Mouse (Mus musculus): ENCODE data around the gene Ptrh2.

Gene Ptrh2

GRCm38 (mm10) chr11:86683395-86684125 lies at the start of gene Ptrh2, which contains the start of gene Vmp1:
Ptrh2 (plus strand) TSS chr11:86683985.
Vmp1 (minus strand) TSS chr11:86683836.
- peak; percentile 79 to 85 for DNase-seq (ENCODE audit: low read depth in 1 of 2, low spot score in 2 of 2)

GRCm38 (mm10) chr11:86634396-86634795 lies 49.4 kb upstream of the Ptrh2 start:
- DNase-seq (ENCODE audit: low read depth in 1 of 2, low spot score in 2 of 2) = no peak

GRCm38 (mm10) chr11:86637697-86638096 lies 46.1 kb upstream of the Ptrh2 start:
- DNase-seq (ENCODE audit: low read depth in 1 of 2, low spot score in 2 of 2) = no peak

GRCm38 (mm10) chr11:86641714-86642113 lies 42.1 kb upstream of the Ptrh2 start:
- DNase-seq (ENCODE audit: low read depth in 1 of 2, low spot score in 2 of 2) = no peak

- DNase-seq (ENCODE audit: low read depth in 1 of 2, low spot score in 2 of 2) = no peak
These were observed 39.2 kb upstream of the Ptrh2 start for GRCm38 (mm10) chr11:86644553-86644952.

- DNase-seq (ENCODE audit: low read depth in 1 of 2, low spot score in 2 of 2) = no peak
These were observed 37.5 kb upstream of the Ptrh2 start for GRCm38 (mm10) chr11:86646136-86646834.

- no peak for DNase-seq (ENCODE audit: low read depth in 1 of 2, low spot score in 2 of 2)
These were observed 36.8 kb upstream of the Ptrh2 start for GRCm38 (mm10) chr11:86646885-86647459.

GRCm38 (mm10) chr11:86647706-86648447 lies 35.9 kb upstream of the Ptrh2 start:
- no peak for DNase-seq (ENCODE audit: low read depth in 1 of 2, low spot score in 2 of 2)

- no peak for DNase-seq (ENCODE audit: low read depth in 1 of 2, low spot score in 2 of 2)
These were observed 34.2 kb upstream of the Ptrh2 start for GRCm38 (mm10) chr11:86649542-86649941.

- DNase-seq (ENCODE audit: low read depth in 1 of 2, low spot score in 2 of 2) = no peak
These were observed 33.1 kb upstream of the Ptrh2 start for GRCm38 (mm10) chr11:86650676-86651075.

GRCm38 (mm10) chr11:86652578-86652979 lies 31.2 kb upstream of the Ptrh2 start:
- peak; percentile 29 to 35 for DNase-seq (ENCODE audit: low read depth in 1 of 2, low spot score in 2 of 2)

GRCm38 (mm10) chr11:86653446-86653845 lies 30.3 kb upstream of the Ptrh2 start:
- DNase-seq (ENCODE audit: low read depth in 1 of 2, low spot score in 2 of 2) = peak in 1 of 2 experiments; percentile 31

- DNase-seq (ENCODE audit: low read depth in 1 of 2, low spot score in 2 of 2) = no peak
These were observed 29.7 kb upstream of the Ptrh2 start for GRCm38 (mm10) chr11:86654096-86654495.

- DNase-seq (ENCODE audit: low read depth in 1 of 2, low spot score in 2 of 2) = no peak
These were observed 28.1 kb upstream of the Ptrh2 start for GRCm38 (mm10) chr11:86655671-86656070.

- DNase-seq (ENCODE audit: low read depth in 1 of 2, low spot score in 2 of 2) = no peak
These were observed 26.8 kb upstream of the Ptrh2 start for GRCm38 (mm10) chr11:86656849-86657567.

- DNase-seq (ENCODE audit: low read depth in 1 of 2, low spot score in 2 of 2) = no peak
These were observed 25.9 kb upstream of the Ptrh2 start for GRCm38 (mm10) chr11:86657863-86658262.

GRCm38 (mm10) chr11:86662986-86663895 lies 20.5 kb upstream of the Ptrh2 start:
- DNase-seq (ENCODE audit: low read depth in 1 of 2, low spot score in 2 of 2) = no peak

GRCm38 (mm10) chr11:86663977-86664376 lies 19.8 kb upstream of the Ptrh2 start:
- no peak for DNase-seq (ENCODE audit: low read depth in 1 of 2, low spot score in 2 of 2)

- no peak for DNase-seq (ENCODE audit: low read depth in 1 of 2, low spot score in 2 of 2)
These were observed 19.4 kb upstream of the Ptrh2 start for GRCm38 (mm10) chr11:86664406-86664805.

GRCm38 (mm10) chr11:86667553-86667952 lies 16.2 kb upstream of the Ptrh2 start:
- DNase-seq (ENCODE audit: low read depth in 1 of 2, low spot score in 2 of 2) = no peak

Data from monocyte, adult 2 months (primary cell).